Mouse (Mus musculus) forebrain, postnatal 0 days (tissue): ENCODE measurements around the gene Tmem203. TPM values are rescaled to one million over a fixed set of nuclear protein-coding genes. Genes with fewer than 3 reads are reported as not detected.

ENCODE experiments used
- ATAC-seq: fragments of 200-750 bp; cut with Nextera tagmentation; 2 replicates; pipeline ENCODE4 v1.8.0; 2017; ENCODE audit warnings: mild to moderate bottlenecking, moderate library complexity
- DNase-seq: peaks from one replicate; pipeline ENCODE4 v3.0.0-alpha.2; 2015
- H3K27ac ChIP-seq: fragments of 300-500 bp; sonication (generic); 2 replicates; pipeline ENCODE4 v1.5.1; 2014; ENCODE audit warnings: low read depth, mild to moderate bottlenecking, antibody characterized with exemption, low read length, moderate library complexity, mixed read lengths
- H3K27me3 ChIP-seq: fragments of 300-500 bp; sonication (generic); 2 replicates; pipeline ENCODE4 v1.6.1; 2014; ENCODE audit warnings: mild to moderate bottlenecking, low read length, mixed read lengths; ENCODE audit not compliant: insufficient read depth
- H3K36me3 ChIP-seq: fragments of 300-500 bp; sonication (generic); 2 replicates; pipeline ENCODE4 v1.6.1; 2014; ENCODE audit warnings: mild to moderate bottlenecking, moderate library complexity; ENCODE audit not compliant: insufficient read depth
- H3K4me1 ChIP-seq: fragments of 300-500 bp; sonication (generic); 2 replicates; pipeline ENCODE4 v1.6.1; 2014; ENCODE audit warnings: antibody characterized with exemption; ENCODE audit not compliant: insufficient read depth
- H3K4me2 ChIP-seq: fragments of 300-500 bp; sonication (generic); 2 replicates; pipeline ENCODE4 v1.6.1; 2014; ENCODE audit warnings: low read depth, mild to moderate bottlenecking, moderate library complexity
- H3K4me3 ChIP-seq: fragments of 300-500 bp; sonication (generic); 2 replicates; pipeline ENCODE4 v1.5.1; 2014; ENCODE audit warnings: low read depth, low read length, mixed read lengths
- H3K9ac ChIP-seq: fragments of 300-500 bp; sonication (generic); 2 replicates; pipeline ENCODE4 v1.6.1; 2014; ENCODE audit warnings: mild to moderate bottlenecking
- H3K9me3 ChIP-seq: fragments of 300-500 bp; sonication (generic); 2 replicates; pipeline ENCODE4 v1.6.1; 2016; ENCODE audit warnings: low read length
- CTCF ChIP-seq: sonication (generic); IDR thresholded peaks from 2 replicates; pipeline ENCODE4 v1.5.1; 2016; ENCODE audit warnings: antibody characterized with exemption, control low read depth, low read depth
- WGBS: fragments of 180-500 bp; shearing (Covaris S2); extraction: QIAGEN DNeasy Blood & Tissue Kit; methylation state at CpG from one replicate; pipeline ENCODE4 v1.1.7; 2014; 5-methylcytosine and 5-hydroxymethylcytosine counted together
- polyA plus RNA-seq: library from polyadenylated mRNA; unstranded; fragments of >200 nt; fragmentation: Nextera tagmentation; extraction: Ambion mirVana; gene quantifications from 2 replicates; pipeline ENCODE4 v1.2.1, GENCODE M21; 2015
- total RNA-seq: library from RNA; depleted of rRNA; stranded (reverse); fragments of >200 nt; gene quantifications from 2 replicates; pipeline ENCODE4 v1.2.3, GENCODE M21; 2014

Tmem203 gene
- total and polyA plus RNA-seq, 2 experiments from 2014 or later, result 22.7 to 42.5 TPM

DNA sequence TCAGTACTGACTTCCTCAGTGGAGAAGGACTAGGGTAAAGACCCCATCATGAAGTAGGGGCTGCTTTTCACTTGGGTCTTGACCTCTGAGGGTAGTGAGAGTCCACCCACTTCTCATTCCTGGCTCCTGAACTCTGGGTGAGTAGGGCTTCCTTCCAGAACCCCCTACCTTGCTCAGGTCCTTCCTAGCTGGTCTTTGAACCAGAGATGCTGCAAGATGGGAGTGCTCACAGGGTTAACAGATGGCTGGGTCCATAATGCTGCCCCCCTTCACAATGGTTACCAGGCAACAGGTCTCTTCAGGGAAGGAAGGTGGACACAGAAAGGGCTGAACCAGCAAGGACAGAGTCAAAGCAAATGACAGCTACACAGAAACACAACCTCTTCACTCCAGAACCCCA, 36.8 kb upstream of the Tmem203 start, which contains the start of gene Fam166a:
Gene Fam166a (plus strand): TSS at position 301 of the 400 bp plus-strand sequence.
- TF ChIP-seq CTCF, result no peak
- no peak within 1 kb of the TSS for H3K27ac ChIP-seq
- H3K36me3 ChIP-seq, result no peaks in the 10 kb centered on the region
- H3K4me2 ChIP-seq, result no peak within 1 kb of the TSS
- no peaks in the 10 kb centered on the region for H3K27me3 ChIP-seq
- H3K9ac ChIP-seq, result no peak within 1 kb of the TSS
- no peak for DNase-seq
- no peak for ATAC-seq
- H3K9me3 ChIP-seq, result no peaks in the 10 kb centered on the region
- 0 out of 2 replicates have a peak, but pooled peaks cover 3% of the 10 kb centered on the region for H3K4me1 ChIP-seq
- H3K4me3 ChIP-seq, result no peak within 1 kb of the TSS

DNA sequence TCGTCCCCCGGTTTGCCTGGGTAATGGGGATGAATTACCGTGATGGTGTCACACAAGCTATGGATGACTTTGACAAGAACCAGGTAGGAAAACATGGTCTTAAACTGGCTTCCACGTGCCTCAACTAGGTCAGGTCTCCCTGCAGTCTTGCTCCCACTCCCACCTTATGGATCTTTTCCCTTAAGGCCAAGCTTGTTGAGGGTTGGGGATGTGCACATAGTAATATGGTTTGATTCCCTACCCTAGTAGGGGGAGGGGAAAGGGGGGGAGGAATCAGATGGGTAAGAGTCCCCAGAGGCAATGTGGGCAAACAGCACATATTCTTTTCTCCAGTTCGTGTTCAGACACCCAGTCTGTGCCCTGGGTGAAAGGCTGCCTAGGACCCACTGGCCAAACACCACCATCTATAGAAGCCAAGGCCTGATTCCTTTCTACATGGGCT, 33.9 kb upstream of the Tmem203 start:
- H3K27ac ChIP-seq, result no peak overlapping the region
- no peaks in the 10 kb centered on the region for H3K27me3 ChIP-seq
- DNase-seq (no peak), ATAC-seq (no peak)
- WGBS, result 73% methylated on average over 5 of the region's 5 CpGs
- H3K9ac ChIP-seq, result no peak overlapping the region
- 0 out of 2 replicates have a peak, but pooled peaks cover 11% of the 10 kb centered on the region for H3K4me1 ChIP-seq
- TF ChIP-seq CTCF, result no peak
- H3K9me3 ChIP-seq, result no peaks in the 10 kb centered on the region
- no peaks in the 10 kb centered on the region for H3K36me3 ChIP-seq
- no peak overlapping the region for H3K4me2 ChIP-seq
- no peak overlapping the region for H3K4me3 ChIP-seq

DNA sequence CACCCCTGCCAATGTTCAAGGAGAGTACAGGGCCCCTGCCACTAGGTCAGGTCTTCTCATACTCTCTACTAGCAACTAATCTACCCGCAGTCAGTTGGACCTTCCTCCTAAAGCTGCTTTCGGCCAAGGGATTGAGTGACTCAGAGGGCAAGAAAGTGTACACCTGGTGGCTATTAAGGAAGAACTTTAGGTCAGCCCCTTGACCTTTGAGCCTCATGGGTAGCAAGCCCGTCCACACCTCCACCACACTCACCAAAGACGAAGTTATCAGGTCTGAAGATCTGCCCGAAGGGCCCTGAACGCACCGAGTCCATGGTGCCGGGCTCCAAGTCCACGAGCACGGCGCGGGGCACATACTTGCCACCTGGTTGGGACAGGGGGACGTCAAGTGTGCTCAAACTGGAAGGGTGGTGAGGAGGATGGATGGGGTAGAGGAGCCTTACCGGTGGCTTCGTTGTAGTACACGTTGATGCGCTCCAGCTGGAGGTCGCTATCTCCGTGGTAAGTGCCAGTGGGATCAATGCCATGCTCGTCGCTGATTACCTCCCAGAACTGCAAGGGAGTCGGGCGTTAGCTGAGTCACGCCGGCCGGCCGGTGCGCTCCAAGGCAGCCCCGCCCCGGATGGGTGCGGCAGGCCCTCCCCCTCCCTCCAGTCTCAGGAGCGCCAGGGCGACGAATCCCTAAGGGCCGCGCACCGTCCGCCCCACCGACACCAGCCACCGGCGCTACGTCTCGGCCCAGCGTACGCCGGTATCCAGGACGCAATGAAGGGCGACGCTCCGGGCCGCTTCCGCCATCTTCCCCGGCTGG, 31.4 kb upstream of the Tmem203 start:
- no peaks in the 10 kb centered on the region for H3K36me3 ChIP-seq
- no peaks in the 10 kb centered on the region for H3K27me3 ChIP-seq
- H3K27ac ChIP-seq, result peak overlapping the region; percentile 92
- no peaks in the 10 kb centered on the region for H3K9me3 ChIP-seq
- H3K4me2 ChIP-seq, result peak overlapping the region; percentile 78
- peak overlapping the region; percentile 86 for H3K9ac ChIP-seq
- H3K4me1 ChIP-seq, result peaks cover 15% of the 10 kb centered on the region; the same call in 1 of the 2 replicates
- no peak for DNase-seq
- WGBS, result 3% methylated on average over 53 of the region's 53 CpGs
- ATAC-seq, result peak; percentile 7
- TF ChIP-seq CTCF, result no peak
- peak overlapping the region; percentile 88 for H3K4me3 ChIP-seq

DNA sequence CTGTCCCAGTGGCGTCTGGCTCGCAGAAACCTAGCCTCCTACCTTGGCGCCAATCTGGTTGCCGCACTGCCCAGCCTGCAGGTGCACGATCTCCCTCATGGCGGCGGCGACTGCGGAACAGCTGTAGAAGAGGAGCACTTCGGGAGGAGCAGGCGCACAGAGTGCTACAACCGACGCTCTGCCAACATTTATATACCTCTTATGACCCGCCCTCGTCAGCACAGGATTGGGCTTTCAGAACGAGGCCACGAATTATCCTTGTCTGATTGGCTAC, 30.8 kb upstream of the Tmem203 start, which contains the start of gene Tubb4b:
Gene Tubb4b (minus strand): TSS at position 211 of the 274 bp plus-strand sequence.
- Histone ChIP-seq H3K4me3 (peak within 1 kb of the TSS; percentile 88), H3K9me3 (no peaks in the 10 kb centered on the region), H3K9ac (peak within 1 kb of the TSS; percentile 86), H3K4me2 (peak within 1 kb of the TSS; percentile 78), H3K27me3 (no peaks in the 10 kb centered on the region), H3K27ac (peak within 1 kb of the TSS; percentile 96), H3K4me1 (peaks cover 18% of the 10 kb centered on the region; the same call in 1 of the 2 replicates), H3K36me3 (no peaks in the 10 kb centered on the region)
- peak; percentile 60 for TF ChIP-seq CTCF
- ATAC-seq (no peak), DNase-seq (no peak)
- WGBS, result 3% methylated on average over 17 of the region's 17 CpGs

DNA sequence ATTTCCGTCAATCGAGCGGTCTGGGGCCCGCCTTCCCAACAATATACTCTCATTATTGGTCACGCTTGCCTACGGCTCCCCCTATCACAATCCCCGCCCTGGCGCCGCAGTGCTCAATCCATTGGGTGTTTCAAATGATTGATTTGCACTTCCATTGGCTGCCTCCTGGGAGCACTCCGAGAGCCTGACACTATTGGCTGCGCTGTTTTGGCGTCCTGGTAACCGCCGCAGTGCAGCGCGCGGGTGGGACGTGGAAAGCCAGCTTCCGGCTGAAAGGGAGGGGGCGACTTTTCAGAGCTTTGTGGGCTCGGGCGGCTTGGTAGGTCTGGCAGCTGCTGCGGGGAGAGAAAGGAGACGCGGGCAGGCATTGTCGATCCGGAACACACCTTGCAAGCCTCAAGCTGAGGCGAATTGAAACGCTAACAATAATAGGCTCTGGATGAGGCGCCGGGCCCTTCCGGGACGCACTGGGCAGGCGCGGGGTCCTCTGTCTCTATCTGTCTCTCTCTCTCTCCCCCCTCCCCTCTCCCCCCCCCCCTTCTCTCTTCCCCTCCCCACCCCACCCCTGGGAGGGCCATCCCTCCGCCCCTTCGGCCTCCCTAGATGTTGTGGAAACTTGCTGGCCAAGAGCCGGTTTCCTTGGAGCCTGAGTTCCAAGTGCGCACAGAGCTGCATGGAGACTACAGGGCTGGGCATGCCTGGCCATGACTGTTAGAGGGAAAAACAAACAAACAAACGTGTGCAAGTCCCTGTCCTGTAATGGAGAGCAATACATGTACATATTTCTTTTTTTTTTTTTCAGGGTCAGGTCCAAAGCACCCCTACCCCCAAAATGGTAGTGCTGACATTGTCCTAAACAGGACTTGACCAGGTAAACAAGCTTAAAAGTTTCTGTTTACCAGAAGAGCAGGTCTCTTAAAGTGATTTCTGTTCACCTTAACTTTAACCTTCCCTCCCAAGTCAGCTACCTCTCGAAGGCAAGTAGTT, 30.2 kb upstream of the Tmem203 start:
- ATAC-seq, result peak; percentile 96
- Histone ChIP-seq H3K9ac (peak overlapping the region; percentile 63), H3K4me3 (peak overlapping the region; percentile 88), H3K36me3 (no peaks in the 10 kb centered on the region), H3K4me1 (peaks cover 18% of the 10 kb centered on the region; the same call in 1 of the 2 replicates), H3K4me2 (peak overlapping the region; percentile 58), H3K27ac (peak overlapping the region; percentile 96), H3K27me3 (no peaks in the 10 kb centered on the region), H3K9me3 (no peaks in the 10 kb centered on the region)
- DNase-seq, result peak; percentile 100
- 2% methylated on average over 41 of the region's 41 CpGs for WGBS
- TF ChIP-seq CTCF, result 0 out of 2 replicates have a peak, but pooled peaks have one; percentile 11

DNA sequence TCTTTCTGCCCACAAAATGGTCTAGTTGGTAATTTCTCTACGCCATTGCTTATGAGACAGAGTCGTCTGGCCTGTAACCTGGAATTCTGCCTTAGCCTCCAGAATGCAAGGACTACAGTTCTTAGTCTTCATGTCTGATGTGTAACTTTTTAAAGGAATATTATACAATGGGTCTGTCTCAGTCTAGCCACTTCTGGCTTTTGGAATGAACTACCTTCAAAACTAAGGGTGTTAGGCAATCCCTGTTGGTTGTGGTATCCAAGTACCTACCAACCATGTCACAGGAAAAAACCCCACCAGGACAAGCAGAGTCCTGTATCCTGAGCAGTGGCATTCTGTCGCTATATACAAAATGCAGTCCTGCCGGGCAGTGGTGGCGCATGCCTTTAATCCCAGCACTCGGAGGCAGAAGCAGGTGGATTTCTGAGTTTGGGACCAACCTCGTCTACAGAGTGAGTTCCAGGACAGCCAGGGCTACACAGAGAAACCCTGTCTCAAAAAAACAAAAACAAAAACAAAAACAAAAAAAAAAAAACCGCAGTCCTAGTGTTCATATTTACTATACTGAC, 29.3 kb upstream of the Tmem203 start:
- H3K27ac ChIP-seq, result peak overlapping the region; percentile 96
- H3K4me3 ChIP-seq, result no peak overlapping the region
- 73% methylated on average over 8 of the region's 8 CpGs for WGBS
- DNase-seq, result no peak
- no peaks in the 10 kb centered on the region for H3K36me3 ChIP-seq
- H3K9me3 ChIP-seq, result no peaks in the 10 kb centered on the region
- peaks cover 18% of the 10 kb centered on the region; the same call in 1 of the 2 replicates for H3K4me1 ChIP-seq
- H3K9ac ChIP-seq, result no peak overlapping the region
- TF ChIP-seq CTCF, result no peak
- no peak for ATAC-seq
- H3K4me2 ChIP-seq, result peak overlapping the region; percentile 58; the same call in 1 of the 2 replicates
- H3K27me3 ChIP-seq, result no peaks in the 10 kb centered on the region
